Mouse (Mus musculus) heart, postnatal 25 days (tissue): Measurements from ENCODE around the gene Arfgap1. TPM values are rescaled to one million over a fixed set of nuclear protein-coding genes. Genes with fewer than 3 reads are reported as not detected.

ENCODE experiments used
- DNase-seq: peaks from one replicate; pipeline ENCODE4 v3.0.0; 2022; ENCODE audit warnings: low spot score
- intact Hi-C: fragments of 180-260 bp; cut with DNase I; formaldehyde crosslinking; loops from one replicate; pipeline ENCODE4 v1.15.1; 2025
- total RNA-seq, 2 experiments: library from RNA; stranded (reverse); gene quantifications; 2 replicates each; pipeline ENCODE4 v1.2.3; 2021

Gene Arfgap1
- total RNA-seq, 2 experiments from 2014 or later = 32.5 to 33.2 TPM

DNA sequence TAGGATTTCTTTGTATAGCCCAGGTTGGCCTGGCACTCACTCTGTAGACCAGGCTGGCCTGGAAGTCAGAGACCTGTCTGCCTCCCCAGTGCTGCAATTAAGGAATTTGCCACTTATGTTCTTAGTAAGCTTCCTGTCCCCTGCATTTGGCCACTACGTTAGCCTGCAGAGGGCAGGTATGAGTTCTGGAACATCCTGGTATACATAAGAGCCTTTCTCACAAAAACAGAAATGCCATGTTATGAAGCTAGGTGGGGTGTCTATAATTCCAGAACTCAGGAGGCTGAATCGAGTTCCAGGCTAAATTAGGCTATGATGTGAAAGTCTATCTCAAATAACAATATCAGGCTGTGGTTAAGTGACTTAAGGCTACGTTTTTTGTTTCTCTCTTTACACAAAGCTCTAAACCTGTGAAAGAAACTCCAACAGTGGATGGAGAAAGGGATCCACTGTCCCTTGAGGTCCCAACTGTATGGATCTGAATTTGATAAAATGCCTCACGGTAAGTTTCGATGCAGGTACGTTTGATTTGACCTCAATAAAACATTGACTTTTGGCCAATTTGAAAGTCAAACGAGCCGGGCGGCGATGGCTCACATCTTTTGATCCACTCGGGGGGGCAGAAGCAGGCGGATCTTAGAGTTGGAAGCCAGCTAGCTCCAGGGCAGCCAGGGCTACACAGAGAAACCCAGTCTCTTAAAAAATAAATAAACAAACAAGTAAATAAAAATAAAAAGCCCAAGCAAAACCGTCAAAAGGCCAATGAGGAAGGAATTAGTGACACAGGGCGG, 738 bp upstream of the Arfgap1 start:
- no peak for DNase-seq
- intact Hi-C loops = no loop called here

DNA sequence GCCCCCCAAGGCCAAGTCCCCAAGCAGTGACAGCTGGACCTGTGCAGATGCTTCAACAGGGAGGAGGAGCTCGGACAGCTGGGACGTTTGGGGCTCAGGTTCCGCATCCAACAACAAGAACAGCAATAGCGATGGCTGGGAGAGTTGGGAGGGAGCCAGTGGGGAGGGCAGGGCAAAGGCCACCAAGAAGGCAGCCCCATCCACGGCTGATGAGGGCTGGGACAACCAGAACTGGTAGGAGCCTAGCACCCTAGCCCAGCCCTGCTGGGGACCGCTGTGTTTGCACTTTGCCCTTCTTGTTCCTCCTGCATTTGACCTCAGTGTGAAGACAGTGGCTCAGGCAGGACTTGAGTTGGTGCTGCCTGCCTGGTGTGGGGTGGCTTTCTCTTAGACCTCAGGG, 14.1 kb downstream of the Arfgap1 start:
- DNase-seq = no peak
- intact Hi-C loops = no loop called here

DNA sequence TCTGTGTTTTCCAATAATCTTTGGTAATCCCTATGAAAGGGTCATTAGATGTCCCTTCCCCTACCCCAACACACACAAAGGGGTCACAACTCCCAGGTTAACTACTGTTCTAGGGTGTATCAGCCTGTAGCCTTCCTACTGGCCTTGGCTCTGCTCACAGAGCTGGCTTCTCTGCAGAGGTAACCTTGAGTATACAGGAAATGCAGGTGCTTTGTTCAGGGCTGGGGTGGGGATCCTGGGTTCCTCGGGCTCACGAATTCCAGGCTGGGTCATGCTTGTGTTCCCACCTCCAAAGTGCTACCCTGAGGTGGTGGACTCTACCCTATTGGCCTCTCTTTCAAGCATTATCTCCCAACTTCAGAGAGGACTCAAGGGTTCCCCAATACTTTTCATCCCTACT, 18.6 kb downstream of the Arfgap1 start:
- intact Hi-C loops = no loop called here
- no peak for DNase-seq

DNA sequence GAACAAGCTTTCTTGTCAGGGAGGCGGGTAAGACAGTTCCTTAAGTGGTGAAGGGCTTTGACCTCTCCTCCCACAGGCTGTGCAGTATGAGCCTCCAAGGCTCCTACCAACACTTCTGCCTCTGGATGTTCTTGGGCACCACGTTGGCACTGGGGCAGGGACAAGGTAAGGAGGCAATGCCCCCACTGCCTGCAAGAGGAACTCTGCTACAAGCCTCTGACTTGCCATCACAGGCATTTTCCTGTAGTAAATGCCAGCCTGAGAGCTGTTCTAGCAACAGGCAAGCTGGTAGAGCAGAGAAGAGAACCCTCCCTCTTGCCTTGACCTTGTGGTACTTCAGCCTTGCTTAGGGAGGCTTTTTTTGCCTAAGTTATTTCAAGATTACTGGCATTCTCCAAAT, 19.4 kb downstream of the Arfgap1 start, which contains the start of gene Col20a1:
TSS of gene Col20a1 (plus strand) at position 87 of the 400 bp plus-strand sequence.
- no peak for DNase-seq
- intact Hi-C loops = no loop called here

DNA sequence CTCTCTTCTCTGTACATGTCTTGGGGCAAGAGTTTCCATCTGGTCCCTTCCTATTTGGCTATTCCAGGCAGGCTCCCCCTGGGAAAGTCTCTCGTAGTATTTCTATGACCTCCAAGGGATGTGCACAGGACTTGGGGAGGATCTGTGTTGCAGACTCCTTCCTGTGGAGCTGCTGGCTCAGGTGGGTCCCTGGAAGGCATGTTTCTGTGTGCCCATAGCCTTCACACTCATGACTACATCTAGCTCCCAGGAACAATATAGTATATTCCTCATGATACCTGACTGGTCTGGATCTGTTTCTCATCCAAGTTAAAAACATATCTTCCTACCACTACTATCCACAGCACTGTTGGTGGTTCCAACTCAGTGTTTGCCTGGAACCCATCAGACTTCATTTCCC, 20.0 kb downstream of the Arfgap1 start:
- no peak for DNase-seq
- intact Hi-C loops = no loop called here

DNA sequence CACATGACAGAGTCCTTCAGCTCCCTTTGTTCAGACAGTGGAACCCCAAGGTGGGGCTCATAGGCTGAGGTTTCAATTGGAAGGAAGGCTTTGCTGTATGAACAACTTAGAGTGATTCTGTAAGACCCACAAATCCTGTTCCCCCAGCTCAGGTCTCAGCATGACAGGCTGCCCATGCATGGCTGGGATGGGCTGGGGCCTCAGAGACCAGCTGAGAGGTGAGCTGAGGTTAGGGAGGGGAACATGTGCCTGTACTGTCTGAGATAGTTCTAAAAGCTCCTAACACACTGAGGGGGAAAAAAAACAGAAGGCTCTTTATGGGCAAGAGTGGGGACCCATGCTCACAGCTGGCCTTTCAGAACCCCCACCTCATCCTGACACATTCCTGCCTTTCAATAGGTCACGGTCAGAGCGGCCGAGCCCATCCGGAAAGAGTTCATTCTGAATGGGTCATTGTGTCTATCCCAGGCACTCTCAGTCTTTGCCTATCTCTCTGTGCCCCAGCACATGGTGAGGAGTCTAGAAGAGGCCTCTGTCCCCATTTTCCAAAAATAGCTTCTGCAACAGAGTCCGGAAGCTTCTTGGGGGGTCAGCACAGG, 20.5 kb downstream of the Arfgap1 start:
- intact Hi-C loops = no loop called here
- DNase-seq = no peak

DNA sequence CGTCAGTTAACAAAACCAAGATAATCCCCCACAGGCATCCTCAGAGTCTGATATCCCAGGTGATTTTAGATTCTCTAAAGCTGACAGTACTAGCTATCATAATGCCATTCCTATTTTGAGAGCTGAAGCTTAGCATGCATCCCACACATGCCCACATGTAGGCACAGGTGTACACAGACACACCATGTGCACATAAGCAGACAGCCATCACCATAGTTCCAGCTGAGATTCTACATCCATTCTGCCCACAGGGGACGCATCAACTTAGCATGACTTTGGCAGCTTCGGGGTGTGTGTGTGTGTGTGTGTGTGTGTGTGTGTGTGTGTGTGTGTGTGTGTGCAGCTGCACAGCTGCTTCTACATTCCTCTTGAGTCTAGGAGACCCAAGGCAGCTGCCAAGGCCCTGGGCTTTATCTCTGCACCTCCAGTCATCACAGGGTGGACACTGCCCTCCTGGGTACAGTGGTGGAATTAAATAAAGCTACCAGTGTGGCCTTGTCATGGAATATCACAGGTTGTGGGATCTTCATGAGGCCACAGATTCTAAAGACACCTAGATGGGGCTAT, 21.4 kb downstream of the Arfgap1 start:
- DNase-seq = no peak

DNA sequence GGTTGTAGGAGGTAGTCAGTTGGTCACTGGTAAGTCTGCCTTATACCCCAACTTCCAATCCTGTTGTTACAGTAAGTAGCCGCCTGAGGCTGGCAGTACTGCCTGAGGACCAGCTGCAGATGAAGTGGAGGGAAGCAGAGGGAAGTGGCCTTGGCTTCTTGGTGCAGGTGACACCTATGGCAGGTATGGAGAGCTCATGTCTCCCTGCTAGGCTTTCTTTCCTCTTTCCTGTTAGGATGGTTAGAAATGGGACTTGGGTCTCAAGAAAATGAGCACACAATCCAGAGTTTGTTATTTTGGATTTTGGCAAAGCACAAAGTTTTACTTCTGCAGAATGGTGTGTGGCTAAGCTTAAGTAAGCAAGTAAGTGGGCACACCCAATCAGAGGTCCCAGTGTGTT, 21.9 kb downstream of the Arfgap1 start:
- DNase-seq = no peak
- intact Hi-C loops = no loop called here

More for the DNA sequence above, 21.4 kb downstream of the Arfgap1 start:
- intact Hi-C loops = no loop called here

DNA sequence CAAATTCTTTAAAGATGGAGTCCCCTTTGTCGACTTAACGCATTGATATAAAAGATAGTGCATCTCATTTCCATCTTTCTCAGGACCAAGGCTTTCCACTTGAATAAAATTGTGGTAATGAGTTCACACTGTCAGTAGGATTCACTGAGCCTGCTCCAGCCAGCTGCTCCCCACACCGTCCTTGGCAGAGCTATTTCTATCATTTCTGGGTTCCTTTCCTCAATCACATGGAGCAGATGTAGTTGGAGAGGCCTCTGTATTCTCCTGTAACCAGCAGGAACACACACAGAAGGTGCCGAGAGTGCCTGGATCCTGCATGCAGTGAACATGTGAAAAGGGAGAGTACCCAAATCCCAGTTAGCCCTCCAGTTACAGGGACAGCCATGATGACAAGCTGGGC, 23.3 kb downstream of the Arfgap1 start:
- intact Hi-C loops = no loop called here
- no peak for DNase-seq

DNA sequence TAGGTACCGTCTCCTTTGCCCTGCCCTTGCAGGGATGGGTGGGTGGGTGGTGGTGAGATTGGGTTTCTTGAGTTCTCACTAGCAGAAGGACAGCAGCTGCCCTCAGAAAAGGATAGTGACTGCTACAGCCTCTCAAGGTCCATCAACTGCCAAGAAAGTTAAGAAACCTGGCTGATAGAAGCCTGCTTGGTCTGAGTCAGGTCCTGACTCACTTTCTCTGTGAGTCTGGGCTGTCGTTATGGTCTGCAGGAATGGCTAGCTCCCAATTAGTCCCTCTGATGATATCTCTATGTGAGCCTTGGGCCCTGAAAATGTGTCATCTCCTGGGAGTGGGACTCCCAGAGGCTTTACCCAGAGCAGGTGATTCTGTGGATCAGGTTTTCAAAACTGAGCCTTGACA, 27.3 kb downstream of the Arfgap1 start:
- intact Hi-C loops = no loop called here
- no peak for DNase-seq

DNA sequence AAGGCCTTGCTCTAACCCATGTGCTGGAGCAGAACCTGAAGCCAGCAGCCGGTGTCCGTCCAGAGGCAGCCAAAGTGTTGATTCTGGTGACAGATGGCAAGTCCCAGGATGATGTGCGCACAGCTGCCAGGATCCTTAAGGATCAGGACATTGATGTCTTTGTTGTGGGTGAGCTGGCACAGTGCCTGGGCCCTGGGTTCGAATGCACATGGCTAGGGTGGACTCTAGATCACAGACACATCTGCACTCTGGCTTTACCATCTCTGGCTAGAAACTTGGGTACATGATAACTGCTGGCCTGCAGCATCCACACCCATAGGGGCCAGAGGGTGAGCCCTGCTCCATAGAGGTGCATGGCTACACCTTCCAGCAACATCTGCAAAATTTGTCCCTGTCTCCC, 28.4 kb downstream of the Arfgap1 start:
- no peak for DNase-seq
- intact Hi-C loops = no loop called here

DNA sequence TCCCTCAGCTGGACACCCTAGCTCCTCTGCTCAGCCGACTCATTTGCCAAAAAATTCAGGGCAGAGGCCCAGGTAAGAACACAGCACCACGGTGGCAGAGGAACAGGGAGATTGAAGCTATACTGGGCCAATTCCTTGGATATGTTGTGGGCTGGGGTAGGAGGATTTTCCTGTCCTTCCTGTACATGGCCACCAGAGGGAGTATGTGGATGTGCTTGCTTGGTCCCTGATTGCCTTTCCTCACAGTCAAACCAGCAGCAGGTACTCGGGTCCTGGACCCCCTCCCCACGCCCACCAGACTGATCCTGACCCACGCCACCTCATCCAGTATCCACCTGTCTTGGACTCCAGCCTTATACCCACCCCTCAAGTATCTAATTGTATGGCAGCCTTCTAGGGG, 29.4 kb downstream of the Arfgap1 start:
- DNase-seq = no peak
- intact Hi-C loops = loop anchor here (1.0 kb wide), 2 partner anchors 64 to 76 kb away; no protein-coding TSS in a partner anchor

DNA sequence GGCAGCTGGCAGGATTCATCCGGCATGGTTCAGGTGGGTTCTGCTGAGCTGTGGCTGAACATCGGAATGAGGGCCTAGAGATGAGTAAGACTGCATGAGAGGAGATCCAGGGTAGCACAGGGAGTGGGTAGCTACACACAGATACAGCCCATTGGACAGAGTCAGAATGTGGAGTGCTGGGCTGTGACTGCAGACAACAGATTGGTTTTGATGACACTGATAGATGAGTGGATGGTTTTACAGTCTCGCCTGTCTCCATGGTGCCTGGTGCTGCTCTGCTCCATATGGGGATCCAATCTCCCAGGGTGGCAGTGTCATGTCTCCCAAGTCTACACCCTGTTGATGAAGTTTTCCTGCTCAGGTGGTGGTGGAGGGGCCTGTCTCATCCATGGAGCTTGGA, 29.9 kb downstream of the Arfgap1 start:
- intact Hi-C loops = loop anchor here (1.0 kb wide), 2 partner anchors 63 to 75 kb away; no protein-coding TSS in a partner anchor
- DNase-seq = no peak

DNA sequence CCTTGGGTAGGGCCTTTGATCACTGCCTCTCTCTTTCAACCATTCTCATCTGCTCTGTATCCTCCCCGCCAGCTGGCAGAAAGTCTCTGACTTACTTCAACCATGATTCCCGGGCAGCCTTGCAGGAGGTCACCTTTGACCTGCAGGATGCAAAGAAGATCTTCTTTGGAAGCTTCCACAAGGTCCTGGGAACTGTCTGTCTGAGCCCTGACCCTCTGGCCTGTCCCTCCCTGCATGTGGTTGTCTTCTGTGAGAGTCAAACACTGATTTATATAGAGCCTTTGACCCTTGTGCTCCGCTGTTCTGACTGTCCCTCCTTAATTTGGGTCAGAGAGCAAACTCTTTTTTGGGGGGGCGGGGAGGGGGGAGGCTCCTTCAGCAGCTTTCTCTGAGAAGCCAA, 40.0 kb downstream of the Arfgap1 start:
- no peak for DNase-seq
- intact Hi-C loops = no loop called here

DNA sequence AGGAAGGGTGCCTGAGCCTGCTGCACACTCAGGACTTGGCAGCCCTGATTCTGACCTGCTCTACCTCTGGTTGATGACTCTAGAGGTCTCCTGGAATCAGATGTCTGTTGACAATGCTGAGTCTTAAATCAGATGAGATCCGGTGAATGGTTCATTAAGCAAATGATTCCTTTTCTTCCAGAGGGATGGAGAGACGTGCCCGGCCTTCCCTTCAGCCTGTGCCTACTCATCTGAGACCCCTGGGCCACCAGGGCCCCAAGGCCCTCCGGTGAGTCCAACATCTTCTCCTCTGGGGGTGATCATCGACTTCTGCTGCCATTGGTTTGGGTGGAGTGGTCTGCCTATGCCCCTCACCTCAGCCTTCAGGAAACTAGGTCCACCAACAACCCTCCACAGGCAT, 41.3 kb downstream of the Arfgap1 start:
- intact Hi-C loops = no loop called here
- DNase-seq = no peak

DNA sequence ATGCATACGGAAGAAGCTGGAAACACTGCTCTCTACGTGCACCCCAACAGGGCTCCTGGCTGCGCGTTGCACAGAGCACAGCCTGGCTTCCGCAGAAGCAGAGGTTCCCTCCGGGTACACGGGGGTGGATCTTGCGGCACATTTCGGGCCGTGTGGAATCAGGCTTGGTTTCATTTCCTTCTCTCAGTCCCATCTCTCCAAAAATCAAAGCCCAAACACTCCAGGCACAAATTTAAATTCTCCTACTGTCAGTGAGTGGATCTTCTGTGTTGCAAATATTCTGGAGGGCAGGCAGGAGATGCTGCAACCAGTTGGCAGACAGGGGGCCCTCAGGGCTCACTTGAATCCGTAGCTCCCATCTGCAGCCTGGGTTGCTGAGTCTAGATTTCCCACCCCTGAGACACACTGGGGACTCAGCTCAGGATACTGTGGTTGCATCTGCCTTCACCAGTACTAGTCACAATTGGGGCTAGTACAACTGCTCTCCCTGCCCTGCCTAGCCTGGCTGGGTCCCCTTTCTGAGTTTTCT, 64.4 kb downstream of the Arfgap1 start:
- DNase-seq = no peak
- intact Hi-C loops = no loop called here

Other genes starting within 250 kb of the Arfgap1 start
- under 1 TPM in 1 of 2 experiments, not detected in 1; 0.39 TPM for gene Slc17a9, start 242.0 kb upstream of the Arfgap1 start, total RNA-seq
- not detected for gene Bhlhe23, start 190.3 kb upstream of the Arfgap1 start, total RNA-seq
- gene Ythdf1, start 46.3 kb upstream of the Arfgap1 start, total RNA-seq = 10 to 100 TPM; 35.6 to 35.7 TPM
- gene Birc7, start 38.2 kb upstream of the Arfgap1 start, total RNA-seq = not detected
- gene Nkain4, start 12.5 kb upstream of the Arfgap1 start, total RNA-seq = 10 to 100 TPM in 1 of 2 experiments, 1 to 10 TPM in 1; 8.0 to 11.4 TPM
- under 1 TPM; 0.34 to 0.50 TPM for gene Col20a1, start 19.3 kb downstream of the Arfgap1 start, total RNA-seq
- not detected for gene Chrna4, start 76.3 kb downstream of the Arfgap1 start, total RNA-seq
- under 1 TPM in 1 of 2 experiments, not detected in 1; 0.22 TPM for gene Kcnq2, start 168.1 kb downstream of the Arfgap1 start, total RNA-seq
- gene Eef1a2, start 189.8 kb downstream of the Arfgap1 start, total RNA-seq = 1,000 to 10,000 TPM; 1,438 to 1,541 TPM
- gene Ppdpf, start 220.0 kb downstream of the Arfgap1 start, total RNA-seq = 10 to 100 TPM; 52.0 to 55.5 TPM
- gene Ptk6, start 235.6 kb downstream of the Arfgap1 start, total RNA-seq = not detected
- gene Srms, start 246.0 kb downstream of the Arfgap1 start, total RNA-seq = under 1 TPM; 0.25 to 0.42 TPM